ENCODE assay signal across 21 mouse cellular contexts in genomic region chr8:108824049-108824448, GRCm38 (mm10).
"Had no signal": no experiment of that assay in that cellular context is flagged by ENCODE, and none has a peak within 500 bp of the region (broad histone marks: within the 10 kb centered on the region; RNA-seq: fewer than 3 reads in every experiment).

No protein-coding gene starts in this region.

- H3K9ac ChIP-seq: limb, embryonic 13.5 days; liver, embryonic 12.5 days; liver, embryonic 15.5 days; midbrain, embryonic 12.5 days; midbrain, embryonic 15.5 days; neural tube, embryonic 12.5 days; neural tube, embryonic 15.5 days had no signal

- H3K4me2 ChIP-seq: limb, embryonic 13.5 days; liver, embryonic 12.5 days; liver, embryonic 15.5 days; midbrain, embryonic 12.5 days; midbrain, embryonic 15.5 days; neural tube, embryonic 12.5 days; neural tube, embryonic 15.5 days had no signal

- H3K27me3 ChIP-seq: limb, embryonic 13.5 days; liver, embryonic 12.5 days; liver, embryonic 15.5 days; midbrain, embryonic 12.5 days; midbrain, embryonic 15.5 days; neural tube, embryonic 12.5 days; neural tube, embryonic 15.5 days had no signal

- H3K27ac ChIP-seq: limb, embryonic 13.5 days; liver, embryonic 12.5 days; liver, embryonic 15.5 days; macrophage; midbrain, embryonic 15.5 days; neural tube, embryonic 12.5 days; neural tube, embryonic 15.5 days had no signal

- H3K36me3 ChIP-seq: limb, embryonic 13.5 days; liver, embryonic 12.5 days; liver, embryonic 15.5 days; midbrain, embryonic 15.5 days; neural tube, embryonic 12.5 days; neural tube, embryonic 15.5 days had no signal

- DNase-seq: kidney, adult 18-20 months; kidney, adult 9 months; kidney, postnatal 14 days; kidney, postnatal 4 days; liver; lung, adult 2 months; right cerebral cortex, adult 18-20 months; right cerebral cortex, postnatal 14 days; right cerebral cortex, postnatal 4 days; thymus, adult 2 months; thymus, postnatal 14 days; thymus, postnatal 4 days had no signal

- H3K9me3 ChIP-seq: limb, embryonic 13.5 days; liver, embryonic 12.5 days; liver, embryonic 15.5 days; midbrain, embryonic 12.5 days; midbrain, embryonic 15.5 days; neural tube, embryonic 12.5 days; neural tube, embryonic 15.5 days had no signal

- H3K4me3 ChIP-seq: limb, embryonic 13.5 days; liver, embryonic 12.5 days; liver, embryonic 15.5 days; midbrain, embryonic 12.5 days; midbrain, embryonic 15.5 days; neural tube, embryonic 12.5 days; neural tube, embryonic 15.5 days had no signal

- ATAC-seq: intestine, embryonic 16.5 days; liver, embryonic 12.5 days; midbrain, embryonic 15.5 days had no signal
